Mouse (Mus musculus) neural tube, embryonic 13.5 days (tissue): ENCODE measurements at regions not wholly inside any gene's neighbourhood (a gene's known extent, or its start where the extent isn't known, plus 50 kb on each side); places are given as distances from the start of the nearest gene placed in this dataset.
A peak's percentile ranks its signal among the peaks of the same experiment; 100 is the strongest.
"Not testable (repeated sequence)": the region's sequence is repeated elsewhere in the genome, so short reads cannot be mapped to it uniquely, and the experiment has no call there.

Source experiments
- ATAC-seq: fragments of 200-750 bp; cut with Nextera tagmentation; 2 replicates; pipeline ENCODE4 v1.8.0; 2017; ENCODE audit warnings: low read depth, mild to moderate bottlenecking, moderate TSS enrichment, moderate library complexity
- H3K27ac ChIP-seq: fragments of 300-500 bp; sonication (generic); replicated peaks from 2 replicates; pipeline ENCODE4 v1.5.1; 2015; ENCODE audit warnings: moderate library complexity, mild to moderate bottlenecking, inconsistent platforms
- H3K27me3 ChIP-seq: fragments of 300-500 bp; sonication (generic); 2 replicates; pipeline ENCODE4 v1.6.1; 2015; ENCODE audit warnings: mild to moderate bottlenecking, inconsistent platforms
- H3K36me3 ChIP-seq: fragments of 300-500 bp; sonication (generic); 2 replicates; pipeline ENCODE4 v1.6.1; 2015; ENCODE audit warnings: mild to moderate bottlenecking, inconsistent platforms
- H3K4me1 ChIP-seq: fragments of 300-500 bp; sonication (generic); replicated peaks from 2 replicates; pipeline ENCODE4 v1.6.1; 2015; ENCODE audit warnings: inconsistent platforms
- H3K4me2 ChIP-seq: fragments of 300-500 bp; sonication (generic); 2 replicates; pipeline ENCODE4 v1.6.1; 2015; ENCODE audit warnings: inconsistent platforms, mild to moderate bottlenecking, moderate library complexity
- H3K4me3 ChIP-seq: fragments of 300-500 bp; sonication (generic); 2 replicates; pipeline ENCODE4 v1.5.1; 2015; ENCODE audit warnings: mild to moderate bottlenecking, inconsistent platforms
- H3K9ac ChIP-seq: fragments of 300-500 bp; sonication (generic); 2 replicates; pipeline ENCODE4 v1.6.1; 2015; ENCODE audit warnings: moderate library complexity, mild to moderate bottlenecking, inconsistent platforms
- H3K9me3 ChIP-seq: fragments of 300-500 bp; sonication (generic); 2 replicates; pipeline ENCODE4 v1.6.1; 2016; ENCODE audit warnings: inconsistent platforms
- WGBS: fragments of 180-500 bp; shearing (Covaris S2); methylation state at CpG from one replicate; pipeline ENCODE4 v1.1.7; 2015; 5-methylcytosine and 5-hydroxymethylcytosine counted together

GRCm38 (mm10) chr8:71823655-71824622, 57.9 kb upstream of the Zfp709 start:
- H3K36me3 ChIP-seq, H3K4me3 ChIP-seq, H3K27ac ChIP-seq, H3K27me3 ChIP-seq, H3K9ac ChIP-seq, H3K4me1 ChIP-seq, H3K9me3 ChIP-seq, H3K4me2 ChIP-seq: not testable (repeated sequence)
- 71% methylated on average over 3 of the region's 3 CpGs for WGBS
- ATAC-seq: peak; percentile 56

- H3K9ac ChIP-seq, ATAC-seq: not testable (repeated sequence)
- 68% methylated on average over 1 of the region's 1 CpGs for WGBS
Observed at GRCm38 (mm10) chr8:71822749-71823148, 59.1 kb upstream of the Zfp709 start.

GRCm38 (mm10) chr8:71819936-71820335, 61.9 kb upstream of the Zfp709 start:
- H3K9ac ChIP-seq, H3K4me2 ChIP-seq, H3K27ac ChIP-seq, H3K4me1 ChIP-seq, H3K36me3 ChIP-seq, H3K9me3 ChIP-seq, H3K4me3 ChIP-seq, H3K27me3 ChIP-seq: not testable (repeated sequence)
- peak; percentile 53 for ATAC-seq
- WGBS: 83% methylated on average over 8 of the region's 8 CpGs

More at GRCm38 (mm10) chr8:71822749-71823148, 59.1 kb upstream of the Zfp709 start:
- H3K27ac ChIP-seq, H3K4me2 ChIP-seq, H3K9me3 ChIP-seq, H3K27me3 ChIP-seq, H3K4me3 ChIP-seq, H3K36me3 ChIP-seq, H3K4me1 ChIP-seq: not testable (repeated sequence)

- H3K4me3 ChIP-seq, H3K4me2 ChIP-seq, H3K4me1 ChIP-seq, H3K9me3 ChIP-seq, H3K36me3 ChIP-seq, H3K27me3 ChIP-seq, H3K27ac ChIP-seq, H3K9ac ChIP-seq: not testable (repeated sequence)
- peak; percentile 67; the same call in 1 of the 2 replicates for ATAC-seq
- WGBS: 89% methylated on average over 9 of the region's 9 CpGs
Observed at GRCm38 (mm10) chr8:71819381-71819780, 62.4 kb upstream of the Zfp709 start.

GRCm38 (mm10) chr8:71816272-71817034, 65.4 kb upstream of the Zfp709 start:
- not testable (repeated sequence) for H3K4me3 ChIP-seq, H3K9me3 ChIP-seq, H3K4me2 ChIP-seq, H3K4me1 ChIP-seq, H3K9ac ChIP-seq, ATAC-seq, H3K27me3 ChIP-seq, H3K27ac ChIP-seq, H3K36me3 ChIP-seq
- WGBS: 92% methylated on average over 20 of the region's 20 CpGs

GRCm38 (mm10) chr8:71815813-71816212, 66.0 kb upstream of the Zfp709 start:
- not testable (repeated sequence) for H3K9ac ChIP-seq, H3K27ac ChIP-seq, H3K27me3 ChIP-seq, ATAC-seq, H3K9me3 ChIP-seq, H3K36me3 ChIP-seq, H3K4me1 ChIP-seq, H3K4me2 ChIP-seq, H3K4me3 ChIP-seq
- 95% methylated on average over 5 of the region's 5 CpGs for WGBS

GRCm38 (mm10) chr8:71814740-71815514, 66.9 kb upstream of the Zfp709 start:
- 91% methylated on average over 14 of the region's 14 CpGs for WGBS
- not testable (repeated sequence) for H3K27ac ChIP-seq, H3K4me3 ChIP-seq, ATAC-seq, H3K4me2 ChIP-seq, H3K9ac ChIP-seq, H3K27me3 ChIP-seq, H3K4me1 ChIP-seq, H3K36me3 ChIP-seq, H3K9me3 ChIP-seq

- not testable (repeated sequence) for H3K9me3 ChIP-seq, ATAC-seq, H3K9ac ChIP-seq, H3K36me3 ChIP-seq, H3K27ac ChIP-seq, H3K4me3 ChIP-seq, H3K4me1 ChIP-seq, H3K4me2 ChIP-seq, H3K27me3 ChIP-seq
- WGBS: 88% methylated on average over 4 of the region's 4 CpGs
Observed at GRCm38 (mm10) chr8:71813889-71814288, 67.9 kb upstream of the Zfp709 start.

GRCm38 (mm10) chr8:71813239-71813638, 68.6 kb upstream of the Zfp709 start:
- ATAC-seq, H3K36me3 ChIP-seq, H3K9me3 ChIP-seq, H3K27ac ChIP-seq, H3K4me2 ChIP-seq, H3K9ac ChIP-seq, H3K27me3 ChIP-seq, H3K4me1 ChIP-seq, H3K4me3 ChIP-seq: not testable (repeated sequence)
- 93% methylated on average over 8 of the region's 8 CpGs for WGBS

GRCm38 (mm10) chr8:71807788-71808187, 74.0 kb upstream of the Zfp709 start:
- 80% methylated on average over 3 of the region's 4 CpGs for WGBS
- H3K27me3 ChIP-seq, H3K4me3 ChIP-seq, H3K9me3 ChIP-seq, H3K4me2 ChIP-seq, H3K9ac ChIP-seq, H3K36me3 ChIP-seq, H3K4me1 ChIP-seq, H3K27ac ChIP-seq, ATAC-seq: not testable (repeated sequence)

GRCm38 (mm10) chr8:71804586-71804985, 77.2 kb upstream of the Zfp709 start:
- not testable (repeated sequence) for H3K27me3 ChIP-seq, H3K4me2 ChIP-seq, H3K4me3 ChIP-seq, H3K36me3 ChIP-seq, H3K9me3 ChIP-seq, ATAC-seq, H3K4me1 ChIP-seq, H3K27ac ChIP-seq, H3K9ac ChIP-seq
- WGBS: 84% methylated on average over 1 of the region's 1 CpGs

- WGBS: 78% methylated on average over 2 of the region's 2 CpGs
- H3K27me3 ChIP-seq, H3K36me3 ChIP-seq, H3K9me3 ChIP-seq, H3K4me1 ChIP-seq, H3K4me3 ChIP-seq, H3K4me2 ChIP-seq, H3K27ac ChIP-seq, H3K9ac ChIP-seq: not testable (repeated sequence)
- peak; percentile 43; the same call in 1 of the 2 replicates for ATAC-seq
Observed at GRCm38 (mm10) chr8:71802226-71802625, 76.7 kb upstream of the Fcho1 start.
